Mouse (Mus musculus) MEL (cell line): ENCODE results near the gene Myl10.
"Not testable (repeated sequence)": the region's sequence is repeated elsewhere in the genome, so short reads cannot be mapped to it uniquely, and the experiment has no call there.

Experiments used
- BHLHE40 ChIP-seq: IDR thresholded peaks from 2 replicates; pipeline ENCODE4 v1.6.1; 2012; ENCODE audit warnings: low read depth, mild to moderate bottlenecking, inconsistent platforms, low read length, improper control_type of control experiment, borderline replicate concordance
- CTCF ChIP-seq, 3 experiments: IDR thresholded peaks in 2 of 3; conservative IDR thresholded peaks in 1 of 3; 2 replicates each; pipeline ENCODE4 v1.5.1; 2011 to 2012; ENCODE audit warnings: low read length in 3 of 3, low read depth in 2 of 3, mild to moderate bottlenecking in 2 of 3, improper control_type of control experiment in 1 of 3, inconsistent platforms in 1 of 3, mixed read lengths in 1 of 3, moderate library complexity in 1 of 3; ENCODE audit not compliant: control insufficient read depth in 1 of 3, insufficient read depth in 1 of 3, poor library complexity in 1 of 3, severe bottlenecking in 1 of 3
- EP300 ChIP-seq, 2 experiments: IDR thresholded peaks; 2 replicates each; pipeline ENCODE4 v1.6.1; 2011; ENCODE audit warnings: improper control_type of control experiment in 2 of 2, low read length in 2 of 2, low read depth in 1 of 2, mild to moderate bottlenecking in 1 of 2
- MXI1 ChIP-seq: IDR thresholded peaks from 2 replicates; pipeline ENCODE4 v1.6.1; 2011; ENCODE audit warnings: mild to moderate bottlenecking, low read depth, low read length, improper control_type of control experiment
- NRF1 ChIP-seq: IDR thresholded peaks from 2 replicates; pipeline ENCODE4 v1.6.1; 2014; ENCODE audit warnings: low read depth, mild to moderate bottlenecking, inconsistent platforms, low read length, improper control_type of control experiment, moderate library complexity; ENCODE audit not compliant: poor library complexity, insufficient read depth, severe bottlenecking
- POLR2A ChIP-seq, 2 experiments: IDR thresholded peaks; 2 replicates each; pipeline ENCODE4 v1.6.1; 2011 to 2012; ENCODE audit warnings: low read length in 2 of 2, mild to moderate bottlenecking in 2 of 2, control low read depth in 1 of 2, improper control_type of control experiment in 1 of 2, low read depth in 1 of 2, moderate library complexity in 1 of 2; ENCODE audit not compliant: control insufficient read depth in 1 of 2, insufficient read depth in 1 of 2, poor library complexity in 1 of 2
- USF1 ChIP-seq: IDR thresholded peaks from 2 replicates; pipeline ENCODE4 v1.6.1; 2014; ENCODE audit warnings: low read depth, mild to moderate bottlenecking, inconsistent platforms, low read length, improper control_type of control experiment, moderate library complexity
- USF2 ChIP-seq, 2 experiments: IDR thresholded peaks; 2 replicates each; pipeline ENCODE4 v1.6.1; 2011 to 2012; ENCODE audit warnings: improper control_type of control experiment in 2 of 2, low read length in 2 of 2, borderline replicate concordance in 1 of 2, inconsistent platforms in 1 of 2, low read depth in 1 of 2, mild to moderate bottlenecking in 1 of 2; ENCODE audit not compliant: insufficient read depth in 1 of 2
- ZKSCAN1 ChIP-seq: IDR thresholded peaks from 2 replicates; pipeline ENCODE4 v1.6.1; 2012; ENCODE audit warnings: low read depth, mild to moderate bottlenecking, inconsistent platforms, low read length, improper control_type of control experiment, moderate library complexity
- ZMIZ1 ChIP-seq: IDR thresholded peaks from 2 replicates; pipeline ENCODE4 v1.6.1; 2012; ENCODE audit warnings: low read depth, mild to moderate bottlenecking, inconsistent platforms, low read length, improper control_type of control experiment, moderate library complexity
- ZNF384 ChIP-seq: IDR thresholded peaks from 2 replicates; pipeline ENCODE4 v1.6.1; 2012; ENCODE audit warnings: low read depth, mild to moderate bottlenecking, inconsistent platforms, low read length, improper control_type of control experiment

- not testable (repeated sequence) for TF ChIP-seq ZNF384; BHLHE40; POLR2A (IDR thresholded peaks at IDR 0.05; ENCODE audit: control insufficient read depth in 1 of 2, insufficient read depth in 1 of 2, low read depth in 1 of 2, low read length in 2 of 2, poor library complexity in 1 of 2); CTCF (IDR thresholded peaks at IDR 0.05 in 2 of 3, conservative IDR thresholded peaks at IDR 0.05 in 1 of 3; ENCODE audit: control insufficient read depth in 1 of 3, insufficient read depth in 1 of 3, low read depth in 2 of 3, low read length in 3 of 3, poor library complexity in 1 of 3, severe bottlenecking in 1 of 3); ZMIZ1; EP300 (IDR thresholded peaks at IDR 0.05; ENCODE audit: low read depth in 1 of 2, low read length in 2 of 2); USF2 (IDR thresholded peaks at IDR 0.05; ENCODE audit: borderline replicate concordance in 1 of 2, insufficient read depth in 1 of 2, low read depth in 1 of 2, low read length in 2 of 2); MXI1; NRF1; ZKSCAN1; USF1
Observed at GRCm38 (mm10) chr5:136726271-136726670, 33.3 kb downstream of the Myl10 start.
